14 mouse cellular contexts compared by ENCODE assay signal in genomic region chr19:32258146-32258545, GRCm38 (mm10).
A peak's percentile ranks its signal among the peaks of the same experiment; 100 is the strongest.
DNase-seq lines count a peak whose midpoint lies in the region; ATAC-seq lines count a peak whose summit lies in the region.
"Had no signal": no experiment of that assay in that cellular context is flagged by ENCODE, and none has a peak within 500 bp of the region (broad histone marks: within the 10 kb centered on the region; RNA-seq: fewer than 3 reads in every experiment).

No protein-coding gene starts in this region.

- H3K27ac ChIP-seq in heart, embryonic 10.5 days, result peak overlapping the region; percentile 4; the same call in 1 of the 2 replicates
- H3K27ac ChIP-seq in liver, embryonic 12.5 days, result no peak overlapping the region; the same call in 1 of the 2 replicates
- no peak overlapping the region for H3K27ac ChIP-seq in forebrain, embryonic 10.5 days
- H3K27ac ChIP-seq: hindbrain, embryonic 12.5 days; limb, embryonic 15.5 days had no signal

- H3K4me3 ChIP-seq in heart, embryonic 10.5 days, result no peak overlapping the region
- H3K4me3 ChIP-seq in liver, embryonic 12.5 days, result no peak overlapping the region
- H3K4me3 ChIP-seq in forebrain, embryonic 10.5 days, result no peak overlapping the region
- H3K4me3 ChIP-seq: erythroblast, embryonic 14.5 days; hindbrain, embryonic 12.5 days; limb, embryonic 15.5 days had no signal

- H3K36me3 ChIP-seq in heart, embryonic 10.5 days, result no peaks in the 10 kb centered on the region
- no peaks in the 10 kb centered on the region for H3K36me3 ChIP-seq in liver, embryonic 12.5 days
- H3K36me3 ChIP-seq in forebrain, embryonic 10.5 days (replicated peaks), result no peaks in the 10 kb centered on the region
- H3K36me3 ChIP-seq: hindbrain, embryonic 12.5 days; limb, embryonic 15.5 days had no signal

- H3K27me3 ChIP-seq in heart, embryonic 10.5 days (ENCODE audit: insufficient read depth, poor library complexity, severe bottlenecking), result no peaks in the 10 kb centered on the region
- H3K27me3 ChIP-seq in liver, embryonic 12.5 days (replicated peaks), result no peaks in the 10 kb centered on the region
- H3K27me3 ChIP-seq in forebrain, embryonic 10.5 days (ENCODE audit: poor library complexity, severe bottlenecking), result no peaks in the 10 kb centered on the region
- H3K27me3 ChIP-seq: hindbrain, embryonic 12.5 days; limb, embryonic 15.5 days; Patski had no signal

- H3K9me3 ChIP-seq in heart, embryonic 10.5 days, result no peaks in the 10 kb centered on the region
- no peaks in the 10 kb centered on the region for H3K9me3 ChIP-seq in liver, embryonic 12.5 days (replicated peaks)
- H3K9me3 ChIP-seq in forebrain, embryonic 10.5 days, result no peaks in the 10 kb centered on the region
- H3K9me3 ChIP-seq: hindbrain, embryonic 12.5 days; limb, embryonic 15.5 days had no signal

- peaks cover 60% of the 10 kb centered on the region for H3K4me1 ChIP-seq in heart, embryonic 10.5 days
- peaks cover 81% of the 10 kb centered on the region for H3K4me1 ChIP-seq in liver, embryonic 12.5 days
- H3K4me1 ChIP-seq in forebrain, embryonic 10.5 days, result peaks cover 33% of the 10 kb centered on the region

- no peak overlapping the region for H3K9ac ChIP-seq in liver, embryonic 12.5 days
- H3K9ac ChIP-seq: hindbrain, embryonic 12.5 days; limb, embryonic 15.5 days had no signal

- no peak for DNase-seq in heart, embryonic 10.5 days (ENCODE audit: low spot score)
- DNase-seq in heart, adult 9 months (ENCODE audit: low spot score in 2 of 2), result no peak
- peak; percentile 25 for DNase-seq in thymus, postnatal 25 days
- no peak for DNase-seq in thymus, postnatal 4 days
- no peak for DNase-seq in forebrain, embryonic 10.5 days (ENCODE audit: extremely low spot score, low spot score)
- DNase-seq in adrenal gland, postnatal 14 days, result no peak
- DNase-seq in retina, postnatal 1 day, result no peak
- DNase-seq: cerebellum, postnatal 14 days; kidney, adult 11 months had no signal

- peak overlapping the region; percentile 3; the same call in 1 of the 2 replicates for H3K4me2 ChIP-seq in liver, embryonic 12.5 days
- H3K4me2 ChIP-seq: hindbrain, embryonic 12.5 days; limb, embryonic 15.5 days had no signal

- 44% methylated on average over 5 of the region's 5 CpGs for WGBS in heart, embryonic 10.5 days
- 24% methylated on average over 5 of the region's 5 CpGs for WGBS in liver, embryonic 12.5 days (ENCODE audit: insufficient replicate concordance)
- 81% methylated on average over 5 of the region's 5 CpGs for WGBS in forebrain, embryonic 10.5 days

- no peak for ATAC-seq in liver, embryonic 12.5 days
- ATAC-seq: Patski had no signal
